Mouse (Mus musculus) heart, adult 11 months (tissue): Measurements from ENCODE around the gene Ywhae.

Source experiments
- DNase-seq: peaks from one replicate; pipeline ENCODE4 v3.0.0; 2022

Gene Ywhae

DNA sequence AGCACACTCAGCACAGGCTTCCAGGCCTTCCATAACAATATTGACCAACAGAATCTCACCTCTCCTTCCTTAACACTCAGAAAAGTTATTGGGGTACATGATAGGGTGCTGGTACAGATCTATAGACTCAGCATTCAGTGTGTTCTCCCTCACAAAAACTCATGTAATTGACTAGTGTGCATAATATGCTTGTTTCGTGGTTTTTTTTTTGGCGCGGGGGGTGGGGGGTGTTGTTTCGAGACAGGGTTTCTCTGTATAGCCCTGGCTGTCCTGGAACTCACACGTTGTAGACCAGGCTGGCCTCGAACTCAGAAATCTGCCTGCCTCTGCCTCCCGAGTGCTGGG is 5.8 kb downstream of the Ywhae start:
- DNase-seq, result no peak

DNA sequence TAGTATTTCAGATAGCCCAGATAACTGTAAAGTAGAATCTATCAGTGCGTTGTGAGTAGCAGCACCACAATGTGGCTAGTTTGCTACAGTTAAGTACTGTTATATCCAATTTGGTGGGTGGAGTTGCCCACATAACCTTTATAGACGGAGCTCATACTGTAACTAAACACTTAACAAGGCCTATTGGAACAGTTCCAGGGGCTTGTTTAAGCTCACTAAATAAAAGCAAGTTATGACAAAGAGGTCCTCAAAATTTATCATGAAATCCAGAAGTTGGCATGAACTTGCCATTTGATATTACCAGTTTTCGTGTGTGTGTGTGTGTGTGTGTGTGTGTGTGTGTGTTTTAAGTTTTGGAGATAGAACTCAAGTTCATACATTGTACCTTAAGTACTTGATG is 7.5 kb downstream of the Ywhae start:
- no peak for DNase-seq

DNA sequence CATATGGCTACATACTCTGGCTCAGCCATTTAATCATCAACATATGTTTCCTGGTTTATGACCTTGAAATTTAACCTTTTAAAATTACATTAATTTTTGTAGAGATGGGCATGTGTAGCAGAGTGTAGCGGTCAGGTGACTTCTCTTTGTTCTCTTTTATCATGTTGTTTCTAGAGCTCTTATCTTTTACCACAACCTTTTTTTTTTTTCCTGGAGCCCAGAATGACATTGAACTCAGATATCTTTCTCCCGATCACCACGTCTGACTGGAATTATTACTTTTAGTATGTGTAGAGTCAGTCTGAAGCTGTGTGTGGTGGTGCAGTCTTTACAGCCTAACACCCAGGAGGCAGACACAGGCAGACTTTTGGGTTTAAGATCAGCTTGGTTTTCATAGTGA is 8.9 kb downstream of the Ywhae start:
- DNase-seq, result no peak

DNA sequence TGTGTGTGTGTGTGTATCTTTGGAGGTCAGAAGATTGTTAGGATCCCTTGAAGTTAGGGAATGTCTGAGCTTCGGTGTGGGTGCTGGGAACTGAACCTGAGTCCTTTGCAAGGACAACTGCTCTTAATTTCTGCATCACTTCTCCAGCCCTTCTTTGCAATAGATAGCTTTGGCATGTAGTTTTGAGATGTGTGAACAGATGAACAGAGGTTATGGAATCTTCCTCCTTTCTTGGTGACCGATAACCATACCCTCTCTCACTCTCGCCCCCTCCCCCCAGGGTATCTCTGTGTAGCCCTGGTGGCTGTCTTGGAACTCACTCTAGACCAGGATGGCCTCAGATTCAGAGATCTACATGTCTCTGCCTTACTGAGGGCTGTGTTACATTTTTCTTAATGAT is 12.1 kb downstream of the Ywhae start:
- no peak for DNase-seq

DNA sequence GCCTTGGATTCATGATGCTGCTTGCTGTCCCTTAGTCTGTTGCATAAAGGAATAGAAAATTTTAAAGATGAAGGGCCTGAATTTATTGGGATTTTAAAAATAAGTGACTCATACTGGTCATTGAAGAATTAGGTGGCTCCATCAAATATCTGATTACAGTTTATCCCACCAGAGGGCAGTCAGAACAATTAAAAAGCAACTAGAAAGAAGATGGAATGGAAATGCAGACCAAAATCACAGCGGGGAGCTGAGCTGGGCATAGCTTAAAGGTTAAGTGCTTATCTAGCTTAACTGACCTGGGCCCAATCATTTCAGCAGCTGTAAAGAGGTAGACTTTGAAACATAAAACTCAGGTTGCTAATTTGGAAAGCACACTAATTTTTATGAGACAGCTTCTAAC is 17.9 kb downstream of the Ywhae start:
- no peak for DNase-seq

DNA sequence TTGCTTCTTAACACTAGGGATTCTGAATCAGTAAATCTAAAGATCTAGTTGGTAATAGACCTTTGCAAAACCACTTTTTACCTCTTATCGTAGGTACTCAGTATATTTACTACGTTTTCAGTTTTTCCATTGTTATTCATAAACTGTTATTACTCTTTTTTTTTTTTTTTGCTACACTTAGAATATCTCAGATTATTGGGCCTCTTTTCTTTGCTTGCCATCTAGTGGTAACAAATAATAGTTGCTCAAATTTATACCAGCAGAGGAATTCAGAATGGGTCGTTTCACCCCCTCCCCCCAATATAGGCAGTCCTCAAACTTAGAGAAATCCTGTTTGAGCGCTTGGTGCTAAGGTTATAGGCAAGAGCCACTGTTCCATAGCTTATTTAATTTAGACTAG is 18.4 kb downstream of the Ywhae start:
- no peak for DNase-seq

DNA sequence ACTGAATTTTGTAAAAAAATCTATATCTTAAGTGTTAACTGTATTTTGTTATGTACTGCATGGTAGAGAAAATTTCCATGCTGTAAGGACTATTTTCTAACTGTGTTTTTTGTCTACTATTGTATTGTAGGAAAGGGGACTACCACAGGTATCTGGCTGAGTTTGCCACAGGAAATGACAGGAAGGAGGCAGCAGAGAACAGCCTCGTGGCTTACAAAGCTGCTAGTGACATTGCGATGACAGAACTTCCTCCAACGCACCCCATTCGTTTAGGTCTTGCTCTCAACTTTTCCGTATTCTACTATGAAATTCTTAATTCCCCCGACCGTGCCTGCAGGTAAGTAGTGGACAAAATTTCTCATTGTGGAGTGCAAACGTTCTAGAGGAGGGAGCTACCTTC is 24.0 kb downstream of the Ywhae start:
- DNase-seq, result no peak

DNA sequence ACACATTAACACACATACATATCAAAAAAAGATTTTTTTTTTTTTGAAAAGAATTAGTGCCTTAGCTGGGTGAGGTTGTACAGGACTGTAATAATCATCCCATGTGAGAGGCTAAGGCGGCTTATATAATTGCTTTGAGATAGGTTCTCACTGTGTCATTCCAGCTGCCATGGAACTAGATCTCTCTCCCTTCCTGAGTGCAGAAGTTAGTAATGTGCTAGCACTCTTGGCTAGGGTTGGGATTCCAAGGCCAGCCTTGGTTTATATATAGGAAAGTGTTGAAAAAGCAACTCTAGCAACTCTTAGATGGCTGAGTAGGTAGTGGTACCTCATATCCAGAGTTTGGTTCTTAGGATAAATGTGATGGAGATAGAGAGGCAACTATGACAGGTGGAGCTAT is 25.9 kb downstream of the Ywhae start:
- no peak for DNase-seq

DNA sequence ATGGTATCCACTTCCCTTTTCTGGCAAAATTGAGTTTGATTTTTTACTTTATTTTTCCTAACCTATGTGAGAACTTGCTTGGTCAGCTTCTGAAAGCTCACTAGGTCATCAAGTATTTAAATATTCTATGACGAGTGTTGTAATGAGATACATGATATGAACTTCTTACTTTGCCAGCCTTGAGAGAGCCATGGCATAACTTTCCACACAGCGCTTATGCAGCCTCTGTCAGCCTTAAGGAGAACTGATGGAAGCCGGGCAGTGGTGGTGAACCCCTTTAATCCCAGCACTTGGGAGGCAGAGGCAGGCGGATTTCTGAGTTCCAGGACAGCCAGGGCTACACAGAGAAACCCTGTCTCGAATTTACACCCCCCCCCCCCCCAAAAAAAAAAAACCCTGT is 28.1 kb downstream of the Ywhae start:
- DNase-seq, result no peak

DNA sequence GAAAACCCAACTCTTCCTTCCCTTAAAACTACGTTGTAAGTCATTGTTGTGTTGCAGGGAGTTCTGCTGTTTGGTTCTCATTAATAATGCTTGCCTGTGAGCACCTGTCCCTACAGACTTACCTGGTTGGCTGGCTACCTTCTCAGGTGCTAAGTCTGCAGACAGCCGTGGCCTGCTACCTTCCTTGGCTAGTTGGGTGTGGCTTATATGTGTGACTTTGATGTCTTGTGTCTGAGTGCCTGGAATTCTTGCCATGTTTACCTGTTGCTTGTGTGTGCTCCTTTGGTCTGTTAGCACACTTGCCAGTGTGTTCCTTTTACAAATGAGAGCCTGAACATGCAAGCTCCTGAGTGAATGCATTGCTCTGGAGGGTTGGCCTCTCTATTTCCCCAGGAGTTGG is 30.0 kb downstream of the Ywhae start:
- peak; percentile 85 for DNase-seq

DNA sequence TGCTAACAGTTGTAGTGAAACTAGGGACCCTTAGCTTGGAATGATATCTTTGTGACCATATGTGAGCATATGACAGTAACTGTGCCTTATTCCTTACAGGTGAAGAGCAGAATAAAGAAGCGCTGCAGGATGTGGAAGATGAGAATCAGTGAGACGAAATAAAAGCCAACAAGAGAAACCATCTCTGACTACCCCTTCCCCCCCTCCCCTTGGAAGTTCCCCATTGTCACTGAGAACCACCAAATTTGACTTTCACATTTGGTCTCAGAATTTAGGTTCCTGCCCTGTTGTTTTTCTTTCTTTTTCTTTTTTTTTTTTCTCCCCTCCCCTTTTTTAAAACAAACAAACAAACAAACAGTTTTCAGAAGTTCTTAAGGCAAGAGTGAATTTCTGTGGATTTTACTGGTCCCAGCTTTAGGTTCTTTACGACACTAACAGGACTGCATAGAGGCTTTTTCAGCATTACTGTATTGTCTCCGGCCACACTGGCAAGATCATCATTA is 31.9 kb downstream of the Ywhae start:
- no peak for DNase-seq

DNA sequence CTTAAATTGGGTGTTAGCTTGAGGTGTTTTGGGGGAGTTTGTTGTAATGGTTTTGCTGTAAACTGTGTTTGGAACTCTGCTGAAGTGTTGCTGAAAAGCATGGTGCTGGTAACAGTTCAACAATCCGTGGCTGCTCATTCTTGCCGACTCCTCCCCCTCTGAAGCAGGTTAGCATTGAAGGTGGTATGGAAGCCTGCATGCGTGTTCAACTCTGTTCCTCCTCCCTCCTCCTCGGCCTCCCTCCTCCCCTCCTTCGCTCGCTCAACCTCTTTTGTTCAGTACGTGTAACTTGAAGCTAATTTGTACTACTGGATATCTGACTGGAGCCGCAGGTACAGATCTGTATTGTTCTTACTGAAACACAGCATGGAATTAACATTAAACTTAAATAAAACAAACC is 32.5 kb downstream of the Ywhae start:
- DNase-seq, result no peak

DNA sequence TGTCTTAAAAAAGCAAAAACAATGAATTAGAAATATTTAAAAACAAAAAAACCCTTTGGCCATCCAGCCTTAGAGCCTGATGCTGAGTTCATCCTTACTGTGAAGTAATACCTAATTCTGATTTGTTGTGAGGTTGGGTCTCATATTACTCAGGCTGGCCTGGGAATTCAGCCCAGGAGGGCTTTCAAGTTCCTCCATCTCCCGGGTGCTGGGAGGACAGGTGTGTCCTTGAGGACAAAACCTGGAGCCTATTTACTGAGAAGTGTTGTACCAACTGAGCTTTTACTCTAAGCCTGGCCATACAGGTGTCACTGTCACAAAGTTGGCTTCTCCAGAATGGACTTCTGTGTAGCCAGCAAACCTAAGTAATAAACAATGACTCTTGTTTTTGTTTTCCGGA is 34.3 kb downstream of the Ywhae start:
- DNase-seq, result peak; percentile 85

DNA sequence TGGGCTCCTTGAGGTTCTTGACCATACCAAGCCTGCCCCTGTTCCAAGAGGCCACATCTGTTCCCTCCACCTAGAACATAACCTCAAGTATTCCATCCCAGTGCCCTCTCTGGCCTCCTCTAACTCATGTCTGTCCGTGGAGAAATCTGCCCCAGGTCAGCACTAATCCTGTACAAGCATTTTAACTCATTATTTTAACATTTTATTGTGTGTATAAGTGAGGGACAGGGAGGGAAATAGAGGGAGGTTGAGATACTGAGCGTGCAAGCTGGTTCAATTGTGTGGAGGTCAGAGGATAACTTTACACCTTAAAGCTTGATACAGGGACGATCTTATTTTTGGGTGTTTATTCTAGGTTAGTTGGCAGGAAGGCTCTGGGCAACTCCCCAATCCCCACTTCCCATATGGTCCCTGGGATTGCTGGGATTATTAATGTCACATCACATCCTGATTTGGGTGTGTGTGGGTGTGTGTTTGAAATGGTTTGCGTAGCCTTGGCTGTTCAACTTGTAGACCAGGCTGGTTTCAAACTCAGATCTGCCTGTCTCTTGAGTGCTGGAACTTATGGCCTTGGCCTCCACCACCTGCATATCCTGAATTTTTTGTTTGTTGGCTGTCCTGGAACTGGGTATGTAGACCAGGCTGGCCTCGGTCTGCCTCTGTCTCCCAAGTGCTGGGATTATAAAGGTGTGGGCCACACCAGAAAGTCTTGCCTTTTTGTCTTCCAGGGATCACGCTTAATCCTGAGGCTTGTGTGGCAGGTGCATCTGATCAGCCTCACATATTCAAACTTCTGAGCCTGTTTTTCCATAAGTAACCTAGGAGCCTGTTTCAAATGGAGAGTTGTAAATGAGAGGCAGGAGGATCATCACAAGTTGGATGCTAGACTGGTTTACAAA is 35.7 kb downstream of the Ywhae start:
- DNase-seq, result peak; percentile 90

DNA sequence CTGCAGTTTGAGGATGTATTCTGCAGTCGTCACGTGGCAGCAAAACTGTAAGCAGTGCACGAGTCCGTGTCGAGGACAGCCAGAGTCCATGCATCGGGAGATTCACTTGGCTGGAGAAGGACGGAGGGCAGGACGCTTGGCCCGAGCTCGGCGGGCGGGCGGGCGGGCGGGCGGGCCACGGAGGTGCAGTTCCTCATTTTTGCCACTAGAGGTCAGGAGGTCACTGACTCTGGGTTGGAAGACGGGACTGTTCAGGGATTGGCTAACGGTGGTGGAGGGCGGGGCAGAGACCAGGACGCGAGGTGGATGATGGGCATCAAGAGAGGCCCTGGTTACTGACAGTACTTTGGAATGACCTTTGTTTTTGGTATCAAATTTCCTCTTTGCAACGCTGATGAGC is 36.5 kb downstream of the Ywhae start:
- DNase-seq, result peak; percentile 99

DNA sequence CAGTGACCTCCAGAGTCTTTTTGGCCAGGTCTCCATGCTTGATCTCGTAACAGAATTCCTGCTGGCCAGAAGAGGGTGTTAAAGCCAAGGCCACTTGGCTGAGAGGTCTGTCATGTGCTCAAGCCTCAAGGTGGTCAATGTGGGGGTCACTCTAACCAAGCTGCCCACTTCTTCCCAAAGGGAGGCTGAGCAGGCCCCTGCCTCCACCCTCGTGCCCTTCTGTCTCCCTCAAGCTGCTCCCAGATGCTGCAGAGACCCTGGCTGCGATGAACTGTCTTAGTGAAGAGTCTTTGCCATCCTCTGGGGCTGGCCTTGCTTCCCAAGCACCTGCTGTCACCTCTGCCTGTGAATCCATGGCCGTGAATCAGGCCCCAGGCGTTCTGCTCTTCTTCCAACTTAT is 39.9 kb downstream of the Ywhae start:
- DNase-seq, result peak; percentile 84

DNA sequence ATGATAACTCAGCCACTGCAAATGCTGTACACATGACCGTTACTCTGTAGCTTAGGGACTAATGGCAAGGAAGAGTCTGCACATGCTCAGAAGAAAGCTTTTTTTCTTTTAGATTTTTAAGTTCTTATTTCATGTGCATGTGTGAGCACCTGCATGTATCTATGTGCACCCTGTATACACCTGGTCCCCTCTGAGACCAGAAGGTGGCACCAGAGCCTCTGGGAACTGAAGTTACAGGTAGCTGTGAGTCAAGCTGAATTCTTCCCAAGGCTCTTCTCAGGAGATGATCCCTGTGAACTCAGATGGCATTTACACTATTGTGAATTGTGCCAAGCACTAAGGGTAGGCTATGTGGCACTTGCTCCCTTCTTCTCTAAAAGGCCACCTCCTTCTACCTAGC is 43.2 kb downstream of the Ywhae start:
- no peak for DNase-seq

DNA sequence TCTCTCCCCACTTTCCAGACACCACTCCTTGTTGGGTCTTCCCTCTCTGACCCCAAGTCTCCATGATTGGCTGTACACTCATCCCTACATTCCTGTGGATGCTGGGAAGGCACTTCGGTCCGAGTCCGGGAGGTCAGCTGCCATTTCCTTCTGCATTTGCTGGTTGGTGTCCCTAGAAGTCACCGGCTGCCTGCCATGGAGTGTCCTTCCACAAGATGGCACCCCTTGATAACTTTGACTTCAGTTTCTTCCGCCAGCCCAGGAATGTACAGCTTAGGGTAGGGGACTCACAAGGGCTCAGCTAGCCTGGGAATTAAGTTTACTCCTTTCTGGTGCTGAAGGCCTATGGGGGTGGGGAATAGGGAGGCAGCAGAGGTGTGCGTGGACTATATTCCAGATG is 49.2 kb downstream of the Ywhae start:
- peak; percentile 94 for DNase-seq

DNA sequence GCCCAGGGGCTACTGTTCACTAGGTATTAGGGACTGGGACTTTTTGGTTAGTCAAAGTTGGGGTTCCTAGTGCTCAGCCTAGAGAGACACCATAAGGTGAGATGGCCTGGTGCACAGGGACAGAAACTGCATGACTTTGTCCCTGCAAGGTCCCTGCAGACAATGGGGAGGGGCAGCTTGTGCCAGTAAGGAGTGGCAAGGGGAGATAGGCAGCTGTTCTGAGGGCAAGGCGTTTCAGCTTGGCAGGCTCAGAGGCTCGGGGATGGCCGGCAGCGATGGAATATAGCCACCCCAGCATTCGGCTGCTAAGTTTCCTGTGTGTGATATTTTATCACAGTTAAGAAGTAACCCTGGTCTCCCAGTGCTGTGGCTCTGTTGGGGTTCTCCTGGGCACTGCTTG is 51.1 kb downstream of the Ywhae start:
- DNase-seq, result no peak

DNA sequence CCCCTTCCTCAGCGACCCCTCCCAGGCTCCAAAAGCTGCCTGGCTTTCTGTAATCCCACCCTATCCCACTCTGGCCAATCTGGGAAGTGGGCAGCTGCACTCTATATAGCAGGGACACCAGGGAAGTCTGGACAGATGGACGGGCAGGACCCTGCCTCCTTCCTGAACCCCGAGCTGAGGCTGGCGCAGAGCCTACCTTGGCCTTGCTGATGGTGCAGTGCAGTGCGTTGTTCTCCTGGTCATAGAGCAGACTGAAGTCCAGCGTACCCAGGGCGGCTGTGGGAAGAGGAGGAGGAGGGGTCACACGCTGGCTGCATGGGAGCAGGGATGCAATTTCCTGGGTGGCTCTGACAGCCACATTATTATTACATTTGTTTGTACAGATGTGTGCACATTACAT is 53.2 kb downstream of the Ywhae start:
- no peak for DNase-seq

DNA sequence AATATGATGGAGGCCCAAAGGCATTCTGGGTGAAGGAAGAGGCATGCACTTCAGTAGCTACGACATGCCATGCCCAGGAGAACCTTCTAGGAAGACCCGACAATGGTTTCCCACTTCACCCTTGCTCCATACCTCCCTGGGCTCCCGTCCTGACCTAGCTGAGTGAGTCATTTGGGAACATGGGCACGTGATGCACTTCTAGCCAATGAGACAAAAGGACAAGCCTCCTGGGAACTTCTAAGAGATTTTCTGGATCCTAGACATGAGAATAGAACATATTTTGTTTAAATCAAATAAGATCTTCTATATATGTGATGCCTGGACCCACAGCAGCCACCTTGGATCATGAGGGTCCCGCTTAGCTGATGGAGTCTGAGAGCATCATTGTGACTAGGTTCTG is 59.9 kb downstream of the Ywhae start:
- no peak for DNase-seq

DNA sequence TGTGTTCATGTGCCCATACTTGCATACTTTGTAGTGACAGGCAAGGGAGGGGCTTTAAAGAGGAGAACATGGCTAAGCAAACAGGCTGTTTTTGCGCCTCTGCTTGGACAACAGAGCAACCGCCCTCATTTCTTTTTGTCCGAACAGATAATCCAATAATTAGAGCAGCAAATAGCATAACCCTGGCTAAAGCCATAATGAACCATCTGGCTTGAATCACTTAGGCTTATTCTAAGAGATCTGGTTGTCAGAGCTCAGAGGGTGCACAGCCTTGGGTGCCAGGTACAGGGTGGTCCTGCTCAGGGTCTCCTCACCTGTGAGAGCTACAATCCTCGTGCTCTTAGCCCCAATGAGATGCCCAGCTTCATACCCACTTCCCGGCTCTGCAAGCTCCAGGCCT is 60.7 kb downstream of the Ywhae start:
- DNase-seq, result no peak

DNA sequence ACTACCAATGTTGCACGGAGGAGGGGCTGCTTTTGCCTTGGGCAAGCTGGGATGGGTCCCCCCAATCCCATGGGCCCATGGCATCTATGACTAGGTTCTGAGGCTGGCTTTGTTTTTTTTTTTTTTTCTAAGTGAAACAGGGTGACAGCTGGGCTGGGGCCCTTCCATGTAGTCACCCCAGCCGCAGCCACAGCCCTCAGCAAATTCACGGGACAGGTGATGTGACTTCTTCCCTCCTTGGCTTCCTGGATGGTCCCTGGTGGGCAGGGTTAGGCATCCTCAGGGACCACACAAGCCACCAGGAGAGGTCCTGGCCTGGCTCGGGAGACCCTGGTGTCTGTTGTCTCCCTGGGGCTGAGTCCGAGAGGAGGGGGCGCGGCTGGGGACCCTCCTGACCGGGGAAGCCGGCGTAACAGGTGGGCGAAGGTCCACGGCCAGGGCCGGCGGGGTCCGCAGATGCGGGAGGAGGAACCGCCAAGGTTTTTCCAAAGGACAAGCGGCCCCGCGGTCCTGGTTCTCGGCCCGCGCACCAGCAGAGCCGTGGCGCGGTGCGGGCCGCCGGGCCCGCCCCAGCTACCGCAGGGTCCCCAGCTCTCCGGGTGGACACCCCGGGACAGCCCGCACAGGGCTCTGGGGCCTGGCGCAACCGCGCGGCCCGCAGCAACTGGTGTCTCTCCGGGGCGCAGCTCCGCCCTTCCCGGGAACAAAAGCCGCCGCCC is 62.1 kb downstream of the Ywhae start:
- DNase-seq, result peak; percentile 94

DNA sequence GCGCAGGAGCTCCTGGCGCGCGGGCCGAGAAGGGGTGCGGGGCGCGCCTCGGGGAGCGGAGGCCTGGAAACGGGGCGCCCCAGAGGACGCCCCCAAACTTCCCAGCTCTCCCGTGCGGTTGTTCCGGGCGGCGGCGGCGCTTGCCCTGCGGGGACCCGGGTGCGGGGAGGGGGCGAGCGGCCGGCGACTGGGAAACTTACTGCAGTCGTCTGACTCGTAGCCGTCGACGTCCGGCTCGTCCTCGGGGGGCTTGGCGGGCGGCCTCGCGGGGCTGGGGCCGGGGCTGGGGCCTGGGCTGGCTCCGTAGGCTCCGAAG is 62.6 kb downstream of the Ywhae start:
- DNase-seq, result no peak

DNA sequence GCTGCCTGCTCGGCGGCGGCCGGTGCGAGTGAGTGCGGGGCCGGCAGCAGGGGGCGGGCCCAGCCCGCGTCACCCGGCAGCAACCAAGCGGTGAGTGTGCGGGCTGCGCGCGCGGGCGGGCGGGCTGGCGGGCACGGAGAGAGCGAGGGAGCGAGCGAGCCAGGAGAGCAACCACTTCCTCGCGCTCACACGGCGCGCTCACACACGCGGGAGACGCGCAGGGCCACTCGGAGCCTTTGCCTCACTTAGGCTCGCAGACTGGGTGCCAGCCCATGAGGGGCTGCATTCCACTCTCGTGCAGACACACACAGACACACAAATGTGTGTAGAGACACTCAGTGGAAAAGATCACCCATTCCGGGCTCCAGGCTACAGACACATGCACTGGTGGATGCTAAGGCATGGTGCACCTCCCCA is 63.4 kb downstream of the Ywhae start, which contains the start of gene Doc2b:
Gene Doc2b, minus strand, starts transcription at position 21 of the 417 bp plus-strand sequence.
- DNase-seq, result no peak
